Mouse (Mus musculus): Measurements from ENCODE around the gene Rorb. TPM values are rescaled to one million over a fixed set of nuclear protein-coding genes. Genes with fewer than 3 reads are reported as not detected.

Gene Rorb
- polyA plus RNA-seq (2015; fragmentation: Nextera tagmentation; extraction: Ambion mirVana) = 0.08 and 0.10 TPM in 2 replicates

DNA sequence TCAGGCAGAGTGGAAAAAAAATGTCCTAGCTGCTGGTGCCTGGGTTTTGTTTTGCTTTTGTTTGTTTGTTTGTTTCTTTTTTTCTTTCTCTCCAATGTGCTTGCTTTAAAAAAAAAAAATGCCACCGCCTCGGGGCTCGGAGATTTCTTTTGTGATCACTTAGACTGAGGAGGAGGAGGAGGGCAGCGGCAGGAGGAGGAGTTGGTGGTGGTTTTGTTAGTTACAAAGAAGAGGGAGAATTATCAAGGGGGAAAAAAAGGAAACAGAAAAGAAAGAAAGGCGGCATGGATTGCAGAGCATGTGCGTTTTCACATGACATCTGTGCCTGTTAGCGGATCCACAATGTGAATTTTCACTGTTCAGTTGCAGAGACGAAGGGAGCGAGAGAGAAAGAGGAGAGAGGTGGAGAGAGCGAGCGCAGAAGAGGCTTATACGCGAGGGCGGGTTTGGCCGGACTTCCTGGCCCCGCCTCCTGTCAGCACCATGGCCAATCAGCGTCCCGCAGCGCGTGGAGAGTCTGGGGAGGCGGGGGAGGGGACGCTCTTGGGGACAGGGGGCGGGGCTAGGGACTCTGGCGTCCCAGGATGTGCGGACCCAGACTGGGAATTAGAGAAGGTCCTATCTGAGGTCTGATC lies at the start of gene Rorb:
Gene Rorb, minus strand, starts transcription at position 404 of the 635 bp plus-strand sequence.

Data from spleen, postnatal 0 days (tissue).